Mouse (Mus musculus) layer of hippocampus, adult 9-11 months (tissue): Measurements from ENCODE around the gene Gdpd5.

Experiments
- DNase-seq: peaks from one replicate; pipeline ENCODE4 v3.0.0; 2022

Gene Gdpd5

GRCm38 (mm10) chr7:99407598-99407997 lies 26.4 kb downstream of the Gdpd5 start:
- no peak for DNase-seq

- no peak for DNase-seq
Measured at GRCm38 (mm10) chr7:99409441-99410222, 28.4 kb downstream of the Gdpd5 start.

- no peak for DNase-seq
Measured at GRCm38 (mm10) chr7:99410315-99410714, 29.1 kb downstream of the Gdpd5 start.

GRCm38 (mm10) chr7:99411047-99411779 lies 30.0 kb downstream of the Gdpd5 start:
- no peak for DNase-seq

GRCm38 (mm10) chr7:99415045-99415444 lies 33.8 kb downstream of the Gdpd5 start:
- no peak for DNase-seq

GRCm38 (mm10) chr7:99419311-99419710 lies 38.1 kb downstream of the Gdpd5 start:
- no peak for DNase-seq

GRCm38 (mm10) chr7:99421006-99421405 lies 39.8 kb downstream of the Gdpd5 start:
- DNase-seq: no peak

GRCm38 (mm10) chr7:99424538-99425155 lies 43.4 kb downstream of the Gdpd5 start:
- no peak for DNase-seq

- no peak for DNase-seq
Measured at GRCm38 (mm10) chr7:99425706-99426105, 44.5 kb downstream of the Gdpd5 start.

- no peak for DNase-seq
Measured at GRCm38 (mm10) chr7:99427031-99427430, 45.8 kb downstream of the Gdpd5 start.

GRCm38 (mm10) chr7:99427987-99428386 lies 46.8 kb downstream of the Gdpd5 start:
- no peak for DNase-seq

- no peak for DNase-seq
Measured at GRCm38 (mm10) chr7:99428836-99429235, 47.6 kb downstream of the Gdpd5 start.

GRCm38 (mm10) chr7:99429786-99430185 lies 48.6 kb downstream of the Gdpd5 start:
- DNase-seq: no peak

- no peak for DNase-seq
Measured at GRCm38 (mm10) chr7:99430246-99430645, 49.0 kb downstream of the Gdpd5 start.

- DNase-seq: peak; percentile 58
Measured at GRCm38 (mm10) chr7:99432248-99432647, 51.0 kb downstream of the Gdpd5 start.

- no peak for DNase-seq
Measured at GRCm38 (mm10) chr7:99432863-99433262, 51.6 kb downstream of the Gdpd5 start.

GRCm38 (mm10) chr7:99434672-99435250 lies 53.5 kb downstream of the Gdpd5 start:
- DNase-seq: no peak

GRCm38 (mm10) chr7:99436530-99436929 lies 55.3 kb downstream of the Gdpd5 start:
- DNase-seq: no peak

GRCm38 (mm10) chr7:99438881-99439280 lies 57.7 kb downstream of the Gdpd5 start:
- DNase-seq: no peak

- no peak for DNase-seq
Measured at GRCm38 (mm10) chr7:99441534-99442072, 60.4 kb downstream of the Gdpd5 start.

- no peak for DNase-seq
Measured at GRCm38 (mm10) chr7:99443164-99443563, 62.0 kb downstream of the Gdpd5 start.

- no peak for DNase-seq
Measured at GRCm38 (mm10) chr7:99444012-99444411, 62.8 kb downstream of the Gdpd5 start.

- DNase-seq: no peak
Measured at GRCm38 (mm10) chr7:99445833-99446232, 64.6 kb downstream of the Gdpd5 start.
